Mouse (Mus musculus) lung, postnatal 0 days (tissue): ENCODE data around the gene Hcfc2. TPM values are rescaled to one million over a fixed set of nuclear protein-coding genes. Genes with fewer than 3 reads are reported as not detected.

Experiments
- ATAC-seq: fragments of 200-750 bp; cut with Nextera tagmentation; 2 replicates; pipeline ENCODE4 v1.8.0; 2017; ENCODE audit warnings: moderate library complexity
- DNase-seq: peaks from one replicate; pipeline ENCODE4 v3.0.0-alpha.2; 2016; ENCODE audit warnings: low spot score
- H3K27ac ChIP-seq: fragments of 300-500 bp; sonication (generic); 2 replicates; pipeline ENCODE4 v1.5.1; 2014; ENCODE audit warnings: antibody characterized with exemption, mild to moderate bottlenecking, low read length, mixed read lengths
- H3K27me3 ChIP-seq: fragments of 300-500 bp; sonication (generic); replicated peaks from 2 replicates; pipeline ENCODE4 v1.6.1; 2014; ENCODE audit warnings: low read length, mixed read lengths; ENCODE audit not compliant: insufficient read depth
- H3K36me3 ChIP-seq: fragments of 300-500 bp; sonication (generic); 2 replicates; pipeline ENCODE4 v1.6.1; 2014; ENCODE audit warnings: low read length, mixed read lengths; ENCODE audit not compliant: insufficient read depth
- H3K4me1 ChIP-seq: fragments of 300-500 bp; sonication (generic); 2 replicates; pipeline ENCODE4 v1.6.1; 2014; ENCODE audit warnings: antibody characterized with exemption, low read depth, low read length, mixed read lengths; ENCODE audit not compliant: insufficient read depth
- H3K4me2 ChIP-seq: fragments of 300-500 bp; sonication (generic); replicated peaks from 2 replicates; pipeline ENCODE4 v1.6.1; 2014; ENCODE audit warnings: low read depth, mild to moderate bottlenecking, low read length, moderate library complexity, mixed read lengths
- H3K4me3 ChIP-seq: fragments of 300-500 bp; sonication (generic); 2 replicates; pipeline ENCODE4 v1.5.1; 2014; ENCODE audit warnings: low read depth, low read length
- H3K9ac ChIP-seq: fragments of 300-500 bp; sonication (generic); replicated peaks from 2 replicates; pipeline ENCODE4 v1.6.1; 2014; ENCODE audit warnings: low read depth, mild to moderate bottlenecking
- H3K9me3 ChIP-seq: fragments of 300-500 bp; sonication (generic); 2 replicates; pipeline ENCODE4 v1.6.1; 2016; ENCODE audit warnings: low read length, mixed read lengths
- CTCF ChIP-seq: IDR thresholded peaks from 2 replicates; pipeline ENCODE4 v1.5.1; 2016; ENCODE audit warnings: antibody characterized with exemption, mild to moderate bottlenecking
- EP300 ChIP-seq: IDR thresholded peaks from 2 replicates; pipeline ENCODE4 v1.6.1; 2016; ENCODE audit warnings: antibody characterized with exemption, mild to moderate bottlenecking, control low read depth
- WGBS: fragments of 180-500 bp; shearing (Covaris S2); extraction: QIAGEN DNeasy Blood & Tissue Kit; methylation state at CpG from one replicate; pipeline ENCODE4 v1.1.7; 2014; 5-methylcytosine and 5-hydroxymethylcytosine counted together
- polyA plus RNA-seq: library from polyadenylated mRNA; unstranded; fragments of >200 nt; fragmentation: Nextera tagmentation; extraction: Ambion mirVana; gene quantifications from 2 replicates; pipeline ENCODE4 v1.2.1, GENCODE M21; 2015

Gene Hcfc2
- polyA plus RNA-seq, 1 experiment from 2014 or later: 20.9 TPM

GRCm38 (mm10) chr10:82771595-82772170 lies 75.7 kb downstream of the Hcfc2 start:
- 68% methylated on average over 9 of the region's 9 CpGs for WGBS

GRCm38 (mm10) chr10:82774841-82775240 lies 78.9 kb downstream of the Hcfc2 start:
- Histone ChIP-seq H3K4me3 (no peak overlapping the region), H3K4me1 (no peaks in the 10 kb centered on the region), H3K36me3 (no peaks in the 10 kb centered on the region), H3K9ac (no peak overlapping the region), H3K27me3 (no peaks in the 10 kb centered on the region), H3K9me3 (no peaks in the 10 kb centered on the region), H3K27ac (no peak overlapping the region), H3K4me2 (no peak overlapping the region)
- 87% methylated on average over 5 of the region's 5 CpGs for WGBS
- DNase-seq (no peak), ATAC-seq (no peak)
- TF ChIP-seq EP300 (no peak), CTCF (no peak)

More at GRCm38 (mm10) chr10:82771595-82772170, 75.7 kb downstream of the Hcfc2 start:
- Histone ChIP-seq H3K27me3 (no peaks in the 10 kb centered on the region), H3K4me2 (no peak overlapping the region), H3K27ac (no peak overlapping the region), H3K36me3 (no peaks in the 10 kb centered on the region), H3K4me3 (no peak overlapping the region), H3K9ac (no peak overlapping the region), H3K4me1 (no peaks in the 10 kb centered on the region), H3K9me3 (no peaks in the 10 kb centered on the region)
- ATAC-seq: no peak
- TF ChIP-seq EP300 (no peak), CTCF (no peak)
- DNase-seq: no peak

- H3K4me2 ChIP-seq: no peak overlapping the region
- no peaks in the 10 kb centered on the region for H3K36me3 ChIP-seq
- DNase-seq: no peak
- no peak for TF ChIP-seq EP300
- TF ChIP-seq CTCF: no peak
- H3K27ac ChIP-seq: no peak overlapping the region
- ATAC-seq: no peak
- H3K4me3 ChIP-seq: no peak overlapping the region
- WGBS: 54% methylated on average over 2 of the region's 2 CpGs
- H3K4me1 ChIP-seq: no peaks in the 10 kb centered on the region
- no peaks in the 10 kb centered on the region for H3K27me3 ChIP-seq
- no peak overlapping the region for H3K9ac ChIP-seq
- no peaks in the 10 kb centered on the region for H3K9me3 ChIP-seq
These were observed 81.1 kb downstream of the Hcfc2 start for GRCm38 (mm10) chr10:82777075-82777474.

GRCm38 (mm10) chr10:82777886-82778285 lies 81.9 kb downstream of the Hcfc2 start:
- no peak overlapping the region for H3K27ac ChIP-seq
- no peak overlapping the region for H3K9ac ChIP-seq
- H3K4me2 ChIP-seq: no peak overlapping the region

GRCm38 (mm10) chr10:82778791-82779549 lies 83.0 kb downstream of the Hcfc2 start:
- Histone ChIP-seq H3K36me3 (no peaks in the 10 kb centered on the region), H3K27ac (no peak overlapping the region), H3K4me1 (no peaks in the 10 kb centered on the region), H3K27me3 (no peaks in the 10 kb centered on the region), H3K9me3 (no peaks in the 10 kb centered on the region), H3K9ac (no peak overlapping the region), H3K4me3 (no peak overlapping the region), H3K4me2 (no peak overlapping the region)
- no peak for DNase-seq
- ATAC-seq: no peak
- 78% methylated on average over 8 of the region's 8 CpGs for WGBS
- TF ChIP-seq CTCF (no peak), EP300 (no peak)

More at GRCm38 (mm10) chr10:82777886-82778285, 81.9 kb downstream of the Hcfc2 start:
- H3K27me3 ChIP-seq: no peaks in the 10 kb centered on the region
- peak; percentile 41 for DNase-seq
- H3K4me1 ChIP-seq: no peaks in the 10 kb centered on the region
- no peaks in the 10 kb centered on the region for H3K9me3 ChIP-seq
- ATAC-seq: peak; percentile 57
- 33% methylated on average over 13 of the region's 13 CpGs for WGBS
- no peak overlapping the region for H3K4me3 ChIP-seq
- TF ChIP-seq CTCF (no peak), EP300 (no peak)
- H3K36me3 ChIP-seq: no peaks in the 10 kb centered on the region

- no peak for TF ChIP-seq CTCF
- TF ChIP-seq EP300: no peak
- no peaks in the 10 kb centered on the region for H3K36me3 ChIP-seq
- no peak overlapping the region for H3K9ac ChIP-seq
- H3K4me3 ChIP-seq: no peak overlapping the region
- WGBS: 98% methylated on average over 14 of the region's 14 CpGs
- DNase-seq (no peak), ATAC-seq (no peak)
- no peaks in the 10 kb centered on the region for H3K9me3 ChIP-seq
- no peaks in the 10 kb centered on the region for H3K4me1 ChIP-seq
- no peaks in the 10 kb centered on the region for H3K27me3 ChIP-seq
- no peak overlapping the region for H3K4me2 ChIP-seq
- no peak overlapping the region for H3K27ac ChIP-seq
These were observed 83.9 kb downstream of the Hcfc2 start for GRCm38 (mm10) chr10:82779831-82780230.
